Mouse (Mus musculus) heart, embryonic 15.5 days (tissue): ENCODE measurements around the gene Ccm2l. TPM values are rescaled to one million over a fixed set of nuclear protein-coding genes. Genes with fewer than 3 reads are reported as not detected.

Experiments
- ATAC-seq: fragments of 200-750 bp; cut with Nextera tagmentation; replicated peaks from 2 replicates; pipeline ENCODE4 v1.8.0; 2017; ENCODE audit warnings: low read depth, moderate TSS enrichment; ENCODE audit not compliant: insufficient number of reproducible peaks, insufficient read depth, low FRiP score
- H3K27ac ChIP-seq: fragments of 300-500 bp; sonication (generic); 2 replicates; pipeline ENCODE4 v1.5.1; 2015; ENCODE audit warnings: mild to moderate bottlenecking, inconsistent platforms
- H3K27me3 ChIP-seq: fragments of 300-500 bp; sonication (generic); 2 replicates; pipeline ENCODE4 v1.6.1; 2015; ENCODE audit warnings: inconsistent platforms
- H3K36me3 ChIP-seq: fragments of 300-500 bp; sonication (generic); 2 replicates; pipeline ENCODE4 v1.6.1; 2015; ENCODE audit warnings: mild to moderate bottlenecking, inconsistent platforms
- H3K4me1 ChIP-seq: fragments of 300-500 bp; sonication (generic); replicated peaks from 2 replicates; pipeline ENCODE4 v1.6.1; 2015; ENCODE audit warnings: inconsistent platforms
- H3K4me2 ChIP-seq: fragments of 300-500 bp; sonication (generic); 2 replicates; pipeline ENCODE4 v1.6.1; 2015; ENCODE audit warnings: inconsistent platforms, mild to moderate bottlenecking, moderate library complexity
- H3K4me3 ChIP-seq: fragments of 300-500 bp; sonication (generic); 2 replicates; pipeline ENCODE4 v1.5.1; 2015; ENCODE audit warnings: mild to moderate bottlenecking, inconsistent platforms
- H3K9ac ChIP-seq: fragments of 300-500 bp; sonication (generic); 2 replicates; pipeline ENCODE4 v1.6.1; 2015; ENCODE audit warnings: mild to moderate bottlenecking, inconsistent platforms
- H3K9me3 ChIP-seq: fragments of 300-500 bp; sonication (generic); replicated peaks from 2 replicates; pipeline ENCODE4 v1.6.1; 2016; ENCODE audit warnings: inconsistent platforms
- WGBS: fragments of 180-500 bp; shearing (Covaris S2); methylation state at CpG from one replicate; pipeline ENCODE4 v1.1.7; 2015; ENCODE audit warnings: mixed read lengths; 5-methylcytosine and 5-hydroxymethylcytosine counted together
- polyA plus RNA-seq: library from polyadenylated mRNA; unstranded; fragments of >200 nt; fragmentation: Nextera tagmentation; extraction: Ambion mirVana; gene quantifications from 2 replicates; pipeline ENCODE4 v1.2.1, GENCODE M21; 2015

Ccm2l gene
- polyA plus RNA-seq, 1 experiment from 2014 or later: 5.4 TPM

GRCm38 (mm10) chr2:153032973-153033372 is 32.8 kb upstream of the Ccm2l start:
- WGBS: 16% methylated on average over 4 of the region's 4 CpGs
- Histone ChIP-seq H3K4me1 (peaks cover 7% of the 10 kb centered on the region), H3K27me3 (peaks cover 86% of the 10 kb centered on the region), H3K27ac (no peak overlapping the region), H3K4me2 (no peak overlapping the region), H3K9me3 (no peaks in the 10 kb centered on the region), H3K4me3 (no peak overlapping the region), H3K9ac (no peak overlapping the region), H3K36me3 (no peaks in the 10 kb centered on the region)
- ATAC-seq: no peak

DNA sequence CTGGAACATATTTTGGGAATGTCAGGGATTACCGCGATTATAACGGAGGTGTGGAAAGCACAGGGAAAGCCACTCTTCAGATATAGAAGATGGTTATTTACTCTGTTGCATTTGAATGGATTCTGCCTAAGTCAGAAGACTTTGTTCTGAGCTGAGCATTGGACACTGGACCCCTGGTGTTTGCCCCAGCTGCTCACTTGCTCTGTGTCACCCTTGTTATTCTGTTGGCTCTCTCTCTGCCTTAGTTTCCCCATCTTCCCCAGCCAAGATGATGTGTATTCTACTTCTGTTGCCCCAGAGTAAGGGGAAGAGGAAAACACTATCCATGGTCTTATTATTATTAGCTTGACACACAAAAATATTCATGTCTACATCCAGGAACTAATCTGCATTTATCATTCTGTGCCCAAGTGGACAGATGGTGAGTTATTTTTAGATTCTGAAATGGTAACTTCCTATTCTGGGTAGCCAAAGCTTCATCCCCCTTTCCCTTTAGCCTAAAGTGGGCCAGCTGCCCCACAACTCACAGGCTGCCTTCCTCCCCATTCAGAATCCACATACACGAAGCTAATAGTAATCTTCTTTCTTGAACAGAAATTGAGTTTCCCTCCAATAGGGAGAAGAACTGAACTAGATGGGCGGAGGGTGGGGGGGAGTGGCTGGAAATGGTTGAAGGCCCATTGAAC is 32.1 kb upstream of the Ccm2l start:
- no peak overlapping the region for H3K4me3 ChIP-seq
- H3K9ac ChIP-seq: no peak overlapping the region
- ATAC-seq: no peak
- no peaks in the 10 kb centered on the region for H3K36me3 ChIP-seq
- H3K9me3 ChIP-seq: no peaks in the 10 kb centered on the region
- no peak overlapping the region for H3K4me2 ChIP-seq
- peaks cover 86% of the 10 kb centered on the region for H3K27me3 ChIP-seq
- H3K4me1 ChIP-seq: peaks cover 7% of the 10 kb centered on the region
- WGBS: 60% methylated on average over 5 of the region's 5 CpGs
- H3K27ac ChIP-seq: no peak overlapping the region

- no peaks in the 10 kb centered on the region for H3K9me3 ChIP-seq
- H3K4me2 ChIP-seq: no peak overlapping the region
- H3K27ac ChIP-seq: no peak overlapping the region
- WGBS: 10% methylated on average over 2 of the region's 2 CpGs
- ATAC-seq: no peak
- no peak overlapping the region for H3K4me3 ChIP-seq
- H3K27me3 ChIP-seq: peaks cover 68% of the 10 kb centered on the region
- no peaks in the 10 kb centered on the region for H3K36me3 ChIP-seq
- H3K9ac ChIP-seq: no peak overlapping the region
- H3K4me1 ChIP-seq: peaks cover 5% of the 10 kb centered on the region
Observed at GRCm38 (mm10) chr2:153036690-153037089, 29.1 kb upstream of the Ccm2l start.

GRCm38 (mm10) chr2:153043886-153044285 is 21.9 kb upstream of the Ccm2l start:
- no peaks in the 10 kb centered on the region for H3K4me1 ChIP-seq
- no peaks in the 10 kb centered on the region for H3K36me3 ChIP-seq
- peaks cover 26% of the 10 kb centered on the region for H3K27me3 ChIP-seq
- no peak overlapping the region for H3K9ac ChIP-seq
- H3K27ac ChIP-seq: no peak overlapping the region
- no peak for ATAC-seq
- H3K9me3 ChIP-seq: no peaks in the 10 kb centered on the region
- H3K4me3 ChIP-seq: no peak overlapping the region
- WGBS: 43% methylated on average over 3 of the region's 3 CpGs
- no peak overlapping the region for H3K4me2 ChIP-seq

- 19% methylated on average over 8 of the region's 8 CpGs for WGBS
- H3K27me3 ChIP-seq: peaks cover 25% of the 10 kb centered on the region
- peaks cover 3% of the 10 kb centered on the region; the same call in 1 of the 2 replicates for H3K4me1 ChIP-seq
- no peak for ATAC-seq
- H3K9ac ChIP-seq: no peak overlapping the region
- H3K4me3 ChIP-seq: no peak overlapping the region
- no peak overlapping the region; the same call in 1 of the 2 replicates for H3K27ac ChIP-seq
- no peak overlapping the region for H3K4me2 ChIP-seq
- H3K9me3 ChIP-seq: no peaks in the 10 kb centered on the region
- no peaks in the 10 kb centered on the region for H3K36me3 ChIP-seq
Observed at GRCm38 (mm10) chr2:153045884-153046299, 19.9 kb upstream of the Ccm2l start.

DNA sequence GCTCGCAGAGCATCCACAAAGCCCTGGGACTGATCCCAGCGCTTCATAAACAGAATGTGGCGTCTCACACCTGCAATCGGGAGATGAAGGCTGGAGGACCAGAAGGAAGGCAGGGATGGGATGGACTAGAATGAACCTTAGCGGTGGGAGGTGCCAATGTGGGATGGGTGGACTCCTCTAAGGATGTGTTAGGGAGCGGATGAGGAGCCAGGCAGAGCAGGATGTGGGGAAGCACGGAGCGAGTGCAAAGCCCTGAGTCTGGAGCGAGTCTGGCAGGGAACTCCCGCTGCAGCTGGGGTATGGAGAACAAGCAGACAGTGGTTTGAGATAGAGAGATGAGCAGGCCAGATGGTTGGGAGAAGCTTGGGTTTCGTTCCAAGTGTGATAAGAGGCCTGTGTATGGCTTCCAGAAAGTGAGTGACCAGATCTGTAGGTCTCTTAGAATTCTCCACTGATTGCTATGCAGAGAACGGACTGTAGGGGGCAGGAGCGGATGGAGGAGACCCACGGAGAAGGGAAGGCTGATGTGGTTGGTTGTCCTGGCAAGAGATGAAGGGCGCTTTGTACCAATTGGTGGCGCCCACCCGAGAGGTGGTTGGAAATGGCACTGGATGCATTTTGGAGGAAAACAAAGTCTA is 17.8 kb upstream of the Ccm2l start:
- Histone ChIP-seq H3K4me3 (no peak overlapping the region), H3K4me1 (peaks cover 3% of the 10 kb centered on the region; the same call in 1 of the 2 replicates), H3K36me3 (no peaks in the 10 kb centered on the region), H3K27me3 (peaks cover 40% of the 10 kb centered on the region), H3K9me3 (no peaks in the 10 kb centered on the region), H3K9ac (no peak overlapping the region), H3K27ac (no peak overlapping the region), H3K4me2 (no peak overlapping the region)
- ATAC-seq: no peak
- 36% methylated on average over 17 of the region's 17 CpGs for WGBS

GRCm38 (mm10) chr2:153049288-153049996 is 16.3 kb upstream of the Ccm2l start:
- Histone ChIP-seq H3K4me2 (no peak overlapping the region), H3K4me1 (peaks cover 3% of the 10 kb centered on the region; the same call in 1 of the 2 replicates), H3K27ac (no peak overlapping the region), H3K36me3 (no peaks in the 10 kb centered on the region), H3K9ac (no peak overlapping the region), H3K27me3 (peaks cover 48% of the 10 kb centered on the region), H3K9me3 (no peaks in the 10 kb centered on the region), H3K4me3 (no peak overlapping the region)
- WGBS: 32% methylated on average over 9 of the region's 9 CpGs
- ATAC-seq: no peak

- Histone ChIP-seq H3K27me3 (peaks cover 53% of the 10 kb centered on the region), H3K27ac (no peak overlapping the region), H3K9me3 (no peaks in the 10 kb centered on the region), H3K4me1 (peaks cover 3% of the 10 kb centered on the region; the same call in 1 of the 2 replicates), H3K9ac (no peak overlapping the region), H3K4me2 (no peak overlapping the region), H3K36me3 (no peaks in the 10 kb centered on the region), H3K4me3 (no peak overlapping the region)
- 75% methylated on average over 4 of the region's 4 CpGs for WGBS
- ATAC-seq: no peak
Observed at GRCm38 (mm10) chr2:153049997-153050358, 15.8 kb upstream of the Ccm2l start.

DNA sequence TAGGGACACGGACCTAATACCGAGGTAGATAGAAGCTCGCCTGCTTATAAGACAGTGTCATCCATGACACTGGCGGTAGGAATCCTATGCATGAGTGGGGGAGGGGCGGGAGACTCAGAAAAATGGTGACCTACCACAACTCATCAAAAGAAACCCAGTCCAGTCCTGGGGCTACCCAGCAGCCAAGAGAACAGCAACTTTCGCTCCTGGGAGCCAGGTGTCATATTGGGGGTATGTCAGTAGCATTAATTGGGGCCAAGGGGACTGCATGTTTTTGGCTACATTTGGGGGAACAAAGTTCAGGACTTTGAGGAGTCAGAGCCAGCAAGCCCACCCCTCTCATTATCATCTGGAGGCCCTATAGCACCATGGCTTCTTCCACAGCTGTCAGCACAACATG is 14.7 kb upstream of the Ccm2l start:
- peaks cover 57% of the 10 kb centered on the region for H3K27me3 ChIP-seq
- no peak overlapping the region for H3K4me3 ChIP-seq
- H3K9me3 ChIP-seq: no peaks in the 10 kb centered on the region
- no peak overlapping the region for H3K4me2 ChIP-seq
- H3K36me3 ChIP-seq: no peaks in the 10 kb centered on the region
- no peak overlapping the region for H3K9ac ChIP-seq
- peaks cover 3% of the 10 kb centered on the region; the same call in 1 of the 2 replicates for H3K4me1 ChIP-seq
- no peak for ATAC-seq
- WGBS: 74% methylated on average over 6 of the region's 6 CpGs
- H3K27ac ChIP-seq: no peak overlapping the region

- 69% methylated on average over 9 of the region's 9 CpGs for WGBS
- H3K27ac ChIP-seq: no peak overlapping the region
- ATAC-seq: no peak
- no peaks in the 10 kb centered on the region for H3K9me3 ChIP-seq
- H3K4me1 ChIP-seq: peaks cover 3% of the 10 kb centered on the region; the same call in 1 of the 2 replicates
- no peak overlapping the region for H3K4me3 ChIP-seq
- H3K4me2 ChIP-seq: no peak overlapping the region
- H3K9ac ChIP-seq: no peak overlapping the region
- H3K36me3 ChIP-seq: no peaks in the 10 kb centered on the region
- H3K27me3 ChIP-seq: peaks cover 55% of the 10 kb centered on the region
Observed at GRCm38 (mm10) chr2:153051537-153051936, 14.2 kb upstream of the Ccm2l start.

- peaks cover 3% of the 10 kb centered on the region; the same call in 1 of the 2 replicates for H3K4me1 ChIP-seq
- no peak overlapping the region for H3K9ac ChIP-seq
- no peaks in the 10 kb centered on the region for H3K36me3 ChIP-seq
- no peak overlapping the region for H3K4me2 ChIP-seq
- H3K4me3 ChIP-seq: no peak overlapping the region
- no peak overlapping the region for H3K27ac ChIP-seq
- H3K9me3 ChIP-seq: no peaks in the 10 kb centered on the region
- peaks cover 57% of the 10 kb centered on the region for H3K27me3 ChIP-seq
- 7% methylated on average over 30 of the region's 30 CpGs for WGBS
- ATAC-seq: no peak
Observed at GRCm38 (mm10) chr2:153052700-153053351, 12.9 kb upstream of the Ccm2l start.
